Mouse (Mus musculus) neural tube, embryonic 15.5 days (tissue): ENCODE data around the gene Ank3. TPM values are rescaled to one million over a fixed set of nuclear protein-coding genes. Genes with fewer than 3 reads are reported as not detected.

ENCODE experiments used
- ATAC-seq: fragments of 200-750 bp; cut with Nextera tagmentation; 2 replicates; pipeline ENCODE4 v1.8.0; 2017; ENCODE audit warnings: mild to moderate bottlenecking, moderate TSS enrichment, moderate library complexity; ENCODE audit not compliant: low FRiP score
- H3K27ac ChIP-seq: fragments of 300-500 bp; sonication (generic); replicated peaks from 2 replicates; pipeline ENCODE4 v1.5.1; 2015; ENCODE audit warnings: mild to moderate bottlenecking, inconsistent platforms
- H3K27me3 ChIP-seq: fragments of 300-500 bp; sonication (generic); replicated peaks from 2 replicates; pipeline ENCODE4 v1.6.1; 2015; ENCODE audit warnings: inconsistent platforms
- H3K36me3 ChIP-seq: fragments of 300-500 bp; sonication (generic); 2 replicates; pipeline ENCODE4 v1.6.1; 2015; ENCODE audit warnings: inconsistent platforms
- H3K4me1 ChIP-seq: fragments of 300-500 bp; sonication (generic); 2 replicates; pipeline ENCODE4 v1.6.1; 2015; ENCODE audit warnings: inconsistent platforms
- H3K4me2 ChIP-seq: fragments of 300-500 bp; sonication (generic); 2 replicates; pipeline ENCODE4 v1.6.1; 2015; ENCODE audit warnings: inconsistent platforms, mild to moderate bottlenecking, moderate library complexity
- H3K4me3 ChIP-seq: fragments of 300-500 bp; sonication (generic); replicated peaks from 2 replicates; pipeline ENCODE4 v1.5.1; 2015; ENCODE audit warnings: mild to moderate bottlenecking, inconsistent platforms
- H3K9ac ChIP-seq: fragments of 300-500 bp; sonication (generic); replicated peaks from 2 replicates; pipeline ENCODE4 v1.6.1; 2015; ENCODE audit warnings: mild to moderate bottlenecking, inconsistent platforms
- H3K9me3 ChIP-seq: fragments of 300-500 bp; sonication (generic); replicated peaks from 2 replicates; pipeline ENCODE4 v1.6.1; 2016; ENCODE audit warnings: inconsistent platforms
- WGBS: fragments of 180-500 bp; shearing (Covaris S2); methylation state at CpG from one replicate; pipeline ENCODE4 v1.1.7; 2015; ENCODE audit warnings: mixed read lengths; 5-methylcytosine and 5-hydroxymethylcytosine counted together
- polyA plus RNA-seq: library from polyadenylated mRNA; unstranded; fragments of >200 nt; fragmentation: Nextera tagmentation; extraction: Ambion mirVana; gene quantifications from 2 replicates; pipeline ENCODE4 v1.2.1, GENCODE M21; 2015

The Ank3 gene
- polyA plus RNA-seq, 1 experiment from 2014 or later, result 89.5 TPM

DNA sequence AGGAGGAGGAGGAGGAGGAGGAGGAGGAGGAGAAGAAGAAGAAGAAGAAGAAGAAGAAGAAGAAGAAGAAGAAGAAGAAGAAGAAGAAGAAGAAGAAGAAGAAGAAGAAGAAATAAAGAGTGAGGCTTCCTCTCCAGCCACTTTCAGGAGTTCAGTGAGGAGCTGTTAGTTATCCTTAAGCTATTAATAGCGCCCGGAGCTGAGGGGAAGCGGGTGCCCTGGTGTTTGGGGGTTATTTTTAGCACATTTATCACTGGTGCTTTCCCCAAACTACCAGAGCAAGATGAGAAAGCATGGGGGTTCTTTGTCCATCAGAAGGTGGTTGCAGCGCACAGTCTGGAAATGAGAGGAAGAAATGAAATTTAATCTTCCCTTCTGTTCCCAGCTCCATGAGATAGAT lies 166.5 kb downstream of the Ank3 start:
- Histone ChIP-seq H3K27ac (no peak overlapping the region), H3K4me3 (no peak overlapping the region)

DNA sequence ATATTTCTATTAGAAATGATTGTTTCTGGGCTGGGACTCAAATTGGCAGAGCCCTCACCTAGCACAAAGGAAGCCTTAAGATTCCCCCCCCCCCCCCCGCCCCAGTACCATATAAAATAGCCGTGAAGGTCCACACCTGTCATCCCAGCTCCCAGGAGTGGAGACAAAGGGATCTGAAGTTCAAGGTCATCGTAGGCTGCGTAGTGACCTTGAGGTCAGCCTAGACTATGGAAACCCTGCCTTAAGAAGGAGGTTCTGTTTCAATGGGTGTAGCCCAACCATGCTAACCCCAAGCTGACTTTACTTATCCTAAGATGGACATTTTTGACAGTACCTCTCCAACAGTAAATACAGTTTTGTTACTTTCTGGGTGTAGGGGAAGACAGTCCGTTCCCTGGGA lies 170.4 kb downstream of the Ank3 start:
- ATAC-seq, result no peak
- Histone ChIP-seq H3K4me2 (no peak overlapping the region), H3K9ac (no peak overlapping the region), H3K4me3 (no peak overlapping the region), H3K36me3 (no peaks in the 10 kb centered on the region), H3K9me3 (no peaks in the 10 kb centered on the region), H3K27me3 (no peaks in the 10 kb centered on the region), H3K27ac (no peak overlapping the region), H3K4me1 (peaks cover 57% of the 10 kb centered on the region)
- 73% methylated on average over 5 of the region's 5 CpGs for WGBS

More for the DNA sequence above, 166.5 kb downstream of the Ank3 start:
- peaks cover 23% of the 10 kb centered on the region for H3K4me1 ChIP-seq
- H3K4me2 ChIP-seq, result no peak overlapping the region
- H3K9me3 ChIP-seq, result no peaks in the 10 kb centered on the region
- no peak overlapping the region for H3K9ac ChIP-seq
- H3K36me3 ChIP-seq, result no peaks in the 10 kb centered on the region
- 83% methylated on average over 4 of the region's 4 CpGs for WGBS
- H3K27me3 ChIP-seq, result no peaks in the 10 kb centered on the region
- no peak for ATAC-seq

DNA sequence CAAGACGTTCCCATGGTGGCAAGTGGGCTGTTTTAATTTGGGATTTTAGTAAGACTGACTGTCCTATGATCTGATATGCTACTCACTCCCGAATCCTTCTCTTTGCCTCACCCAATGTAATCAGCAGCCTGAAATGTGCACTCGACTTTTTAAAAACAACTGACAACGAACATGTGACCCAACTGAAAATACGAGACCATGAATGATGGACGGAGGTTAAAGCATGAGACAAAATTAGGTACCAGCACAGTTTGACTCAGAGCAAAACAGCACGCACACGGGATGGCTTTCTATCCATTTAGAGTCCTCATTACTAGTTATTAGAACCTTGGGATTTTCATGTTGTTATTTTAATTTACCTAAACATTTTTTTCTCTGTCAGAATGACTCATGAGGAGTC lies 171.2 kb downstream of the Ank3 start:
- Histone ChIP-seq H3K27ac (no peak overlapping the region), H3K9ac (no peak overlapping the region), H3K4me3 (no peak overlapping the region), H3K4me2 (no peak overlapping the region), H3K36me3 (no peaks in the 10 kb centered on the region), H3K27me3 (no peaks in the 10 kb centered on the region), H3K4me1 (peaks cover 65% of the 10 kb centered on the region), H3K9me3 (no peaks in the 10 kb centered on the region)
- no peak for ATAC-seq
- WGBS, result 38% methylated on average over 8 of the region's 8 CpGs

DNA sequence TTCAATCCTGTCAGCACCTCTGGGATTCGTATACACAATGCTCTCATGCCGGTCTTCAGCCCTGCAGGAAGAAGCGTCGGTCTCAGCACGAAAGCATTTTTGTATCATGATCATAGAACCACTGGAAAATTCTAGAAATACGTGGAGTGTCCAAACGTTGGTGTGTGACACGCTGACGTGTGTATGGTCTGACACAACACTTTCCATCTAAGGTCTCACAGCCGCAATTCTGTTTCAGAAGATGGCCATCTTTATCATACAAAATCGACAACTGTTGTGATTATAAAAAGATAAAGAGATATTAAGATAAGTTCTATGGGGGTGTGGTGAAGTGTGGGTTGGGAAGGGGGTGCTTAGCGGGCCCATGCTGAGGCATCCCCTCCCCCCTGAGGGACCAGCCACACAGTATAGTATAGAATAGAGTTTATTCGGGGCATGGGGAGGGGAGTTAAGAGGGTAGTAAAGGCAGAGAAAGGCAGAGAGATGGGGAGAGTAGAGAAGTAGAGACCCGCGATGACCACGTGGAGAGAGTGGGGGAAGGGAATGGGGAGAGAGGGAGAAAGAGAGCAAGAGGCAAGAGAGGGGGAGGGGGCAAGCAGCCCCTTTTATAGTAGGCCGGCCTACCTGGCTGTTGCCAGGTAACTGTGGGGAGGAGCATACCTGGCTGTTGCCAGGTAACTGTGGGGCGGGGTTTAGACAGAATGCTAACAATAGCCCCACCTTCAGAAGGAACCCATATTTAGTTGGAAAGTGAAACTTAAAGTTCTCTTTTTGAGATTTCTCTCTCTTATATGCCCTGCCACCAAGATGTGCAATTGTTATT lies 172.1 kb downstream of the Ank3 start:
- Histone ChIP-seq H3K4me1 (peaks cover 70% of the 10 kb centered on the region), H3K9ac (no peak overlapping the region), H3K9me3 (no peaks in the 10 kb centered on the region), H3K4me3 (peak overlapping the region; percentile 6; the same call in 1 of the 2 replicates), H3K27me3 (no peaks in the 10 kb centered on the region), H3K27ac (no peak overlapping the region), H3K4me2 (peak overlapping the region; percentile 49), H3K36me3 (no peaks in the 10 kb centered on the region)
- no peak for ATAC-seq
- WGBS, result 36% methylated on average over 18 of the region's 18 CpGs

DNA sequence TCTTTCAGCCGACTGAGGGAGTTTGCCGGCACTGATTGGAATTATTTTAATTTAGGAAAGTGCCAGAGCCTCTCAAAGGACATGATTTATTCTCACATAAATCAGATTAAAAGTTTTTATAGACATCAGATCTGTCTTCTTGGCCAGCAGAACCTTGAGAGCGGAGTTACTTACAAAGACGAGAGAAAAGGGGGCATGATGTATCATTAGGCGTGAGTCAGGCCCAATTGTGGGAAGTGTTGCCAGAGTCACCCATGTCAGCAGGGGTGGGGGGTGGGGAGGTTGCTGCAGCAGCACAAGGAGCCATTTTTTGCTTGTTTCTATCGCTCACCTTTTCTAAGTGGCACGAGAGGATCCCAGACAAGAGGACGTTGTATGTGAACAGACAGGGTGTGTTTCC lies 172.8 kb downstream of the Ank3 start:
- no peaks in the 10 kb centered on the region for H3K27me3 ChIP-seq
- H3K27ac ChIP-seq, result no peak overlapping the region
- H3K4me2 ChIP-seq, result peak overlapping the region; percentile 49
- peak overlapping the region; percentile 6 for H3K4me3 ChIP-seq
- H3K9ac ChIP-seq, result no peak overlapping the region
- H3K36me3 ChIP-seq, result no peaks in the 10 kb centered on the region
- H3K9me3 ChIP-seq, result no peaks in the 10 kb centered on the region
- peaks cover 74% of the 10 kb centered on the region for H3K4me1 ChIP-seq
- no peak for ATAC-seq
- 3% methylated on average over 8 of the region's 8 CpGs for WGBS

DNA sequence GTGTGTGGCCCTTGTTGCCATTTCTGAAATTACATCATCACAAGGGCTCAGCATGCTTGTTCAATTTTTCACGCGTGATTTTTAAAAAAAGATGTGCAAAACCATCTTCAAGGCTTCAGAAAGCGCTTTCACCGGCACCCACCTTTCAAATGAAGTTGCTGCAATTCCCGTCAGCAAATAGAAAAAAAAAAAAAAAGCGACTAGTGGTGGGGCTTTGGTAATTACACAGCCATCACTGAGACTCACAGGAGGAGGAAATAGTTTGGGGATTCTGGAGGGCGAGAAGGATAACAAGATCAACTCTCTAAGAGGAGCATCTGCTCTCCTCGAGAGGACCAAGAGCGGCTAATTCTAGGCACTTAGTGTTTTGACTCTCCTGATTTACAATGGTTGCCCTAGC lies 173.4 kb downstream of the Ank3 start:
- ATAC-seq, result no peak
- Histone ChIP-seq H3K9me3 (no peaks in the 10 kb centered on the region), H3K4me1 (peaks cover 76% of the 10 kb centered on the region), H3K36me3 (no peaks in the 10 kb centered on the region), H3K9ac (no peak overlapping the region), H3K27me3 (no peaks in the 10 kb centered on the region), H3K27ac (no peak overlapping the region), H3K4me3 (peak overlapping the region; percentile 6), H3K4me2 (peak overlapping the region; percentile 49)
- WGBS, result 2% methylated on average over 9 of the region's 9 CpGs

DNA sequence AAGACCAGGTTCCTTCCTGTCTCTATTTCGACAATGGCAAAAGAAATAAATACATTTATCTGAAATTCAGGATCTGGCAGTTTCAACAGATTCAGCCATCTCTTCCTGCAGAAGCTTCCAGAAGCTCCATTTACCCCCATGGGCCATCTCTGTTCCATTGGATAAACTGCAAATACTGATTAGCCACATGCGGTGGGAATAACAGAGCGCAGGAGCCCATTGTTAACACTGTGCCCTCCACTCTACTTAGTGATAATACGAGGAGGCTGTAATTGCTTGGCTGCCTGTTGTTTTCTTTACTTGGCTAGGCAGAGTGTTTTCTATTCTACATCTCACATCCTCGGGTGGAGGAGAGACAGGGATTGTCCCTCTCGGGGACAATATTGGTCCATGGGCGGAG lies 174.5 kb downstream of the Ank3 start:
- no peaks in the 10 kb centered on the region for H3K9me3 ChIP-seq
- no peak overlapping the region for H3K4me3 ChIP-seq
- peak overlapping the region; percentile 7; the same call in 1 of the 2 replicates for H3K4me2 ChIP-seq
- peak overlapping the region; percentile 46 for H3K27ac ChIP-seq
- H3K27me3 ChIP-seq, result no peaks in the 10 kb centered on the region
- 0 out of 2 replicates have a peak, but pooled peaks have one; percentile 19 for ATAC-seq
- peaks cover 78% of the 10 kb centered on the region for H3K4me1 ChIP-seq
- no peak overlapping the region for H3K9ac ChIP-seq
- no peaks in the 10 kb centered on the region for H3K36me3 ChIP-seq
- 16% methylated on average over 7 of the region's 7 CpGs for WGBS

DNA sequence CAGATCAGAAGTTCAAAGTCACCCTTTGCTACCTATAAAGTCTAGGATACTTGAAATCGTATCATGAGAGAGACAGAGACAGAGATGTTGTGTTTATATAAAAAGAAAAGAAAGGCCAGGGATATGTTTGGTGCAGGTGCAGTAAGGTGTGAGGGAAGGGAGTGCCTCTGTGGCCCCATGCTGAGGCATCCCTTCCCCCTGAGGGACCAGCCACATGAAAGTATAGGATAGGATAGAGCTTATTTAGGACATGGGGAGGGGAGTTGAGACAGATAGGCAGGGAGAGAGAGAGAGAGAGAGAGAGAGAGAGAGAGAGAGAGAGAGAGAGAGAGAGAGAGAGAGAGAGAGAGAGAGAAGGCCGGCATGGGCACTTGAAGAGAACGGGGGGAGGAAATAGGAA lies 175.2 kb downstream of the Ank3 start:
- H3K27ac ChIP-seq, result peak overlapping the region; percentile 60
- ATAC-seq, result no peak
- no peaks in the 10 kb centered on the region for H3K27me3 ChIP-seq
- peaks cover 77% of the 10 kb centered on the region for H3K4me1 ChIP-seq
- no peak overlapping the region for H3K4me3 ChIP-seq
- no peaks in the 10 kb centered on the region for H3K36me3 ChIP-seq
- no peak overlapping the region for H3K9ac ChIP-seq
- WGBS, result 14% methylated on average over 3 of the region's 3 CpGs
- H3K4me2 ChIP-seq, result peak overlapping the region; percentile 42
- H3K9me3 ChIP-seq, result no peaks in the 10 kb centered on the region

DNA sequence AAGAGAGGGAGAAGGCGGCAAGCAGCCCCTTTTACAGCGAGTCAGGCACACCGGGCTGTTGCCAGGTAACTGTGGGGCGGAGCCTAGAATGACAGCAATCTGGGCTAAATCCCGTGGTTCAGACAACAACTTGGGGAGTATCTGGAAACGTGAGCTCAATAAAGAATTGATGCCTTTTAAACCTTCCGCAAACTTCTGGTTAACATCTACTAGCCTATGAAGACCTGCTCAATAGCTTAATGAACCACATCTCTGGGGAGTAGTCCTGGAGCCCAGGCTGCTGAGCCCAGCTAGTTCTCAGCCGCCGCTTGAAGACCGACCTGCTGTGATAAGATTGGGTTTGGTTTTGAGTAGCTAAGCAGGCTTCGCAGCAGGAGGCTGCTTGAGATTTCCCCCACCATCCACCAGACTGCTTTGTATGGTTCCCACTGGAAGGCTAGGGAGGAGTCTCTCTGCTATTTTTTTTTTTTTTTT lies 175.7 kb downstream of the Ank3 start:
- peaks cover 74% of the 10 kb centered on the region for H3K4me1 ChIP-seq
- H3K27ac ChIP-seq, result peak overlapping the region; percentile 60
- H3K27me3 ChIP-seq, result no peaks in the 10 kb centered on the region
- H3K4me3 ChIP-seq, result no peak overlapping the region
- no peaks in the 10 kb centered on the region for H3K9me3 ChIP-seq
- peak; percentile 33; the same call in 1 of the 2 replicates for ATAC-seq
- H3K36me3 ChIP-seq, result no peaks in the 10 kb centered on the region
- 6% methylated on average over 11 of the region's 11 CpGs for WGBS
- H3K4me2 ChIP-seq, result peak overlapping the region; percentile 42
- no peak overlapping the region for H3K9ac ChIP-seq

DNA sequence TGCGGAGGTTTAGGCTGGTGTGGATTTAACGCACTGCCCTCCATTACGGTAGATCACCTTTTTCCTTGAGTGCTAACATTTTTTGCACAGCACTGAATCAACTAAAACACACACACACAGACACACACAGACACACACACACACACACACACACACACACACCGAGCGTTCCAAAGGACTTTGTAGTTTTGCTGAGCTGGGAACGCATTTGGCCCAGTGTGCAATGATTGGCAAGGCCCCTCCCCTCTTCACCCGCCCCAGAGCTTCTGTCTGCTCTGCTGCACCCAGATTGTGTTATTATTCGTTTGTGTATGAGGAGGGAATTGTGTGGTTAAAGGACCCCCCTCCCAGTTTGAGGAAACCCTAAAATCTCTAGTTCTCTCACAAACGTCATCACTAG lies 176.3 kb downstream of the Ank3 start:
- no peak for ATAC-seq
- Histone ChIP-seq H3K9ac (no peak overlapping the region), H3K9me3 (no peaks in the 10 kb centered on the region), H3K4me1 (peaks cover 71% of the 10 kb centered on the region), H3K27me3 (no peaks in the 10 kb centered on the region), H3K36me3 (no peaks in the 10 kb centered on the region), H3K4me2 (no peak overlapping the region), H3K4me3 (no peak overlapping the region), H3K27ac (no peak overlapping the region)
- WGBS, result 30% methylated on average over 9 of the region's 9 CpGs

DNA sequence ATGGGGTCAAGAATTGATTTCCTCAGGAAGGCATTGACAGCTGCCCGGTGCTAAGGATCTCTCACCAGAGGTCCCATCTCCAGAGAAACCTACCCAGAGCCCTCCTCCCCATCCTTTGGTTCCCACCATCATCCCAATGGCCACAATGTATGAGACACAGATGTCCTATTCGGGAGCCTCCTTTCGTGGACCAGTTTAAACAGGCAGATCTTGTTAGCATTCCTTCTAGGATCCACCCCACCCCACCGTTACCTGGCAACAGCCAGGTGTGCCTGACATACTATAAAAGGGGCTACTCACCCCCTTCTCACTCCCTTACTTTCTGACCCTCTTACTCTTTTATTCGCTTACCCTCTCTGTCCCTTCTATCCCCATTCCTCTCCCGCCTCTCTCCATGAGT lies 176.9 kb downstream of the Ank3 start:
- no peak overlapping the region for H3K4me2 ChIP-seq
- H3K4me1 ChIP-seq, result peaks cover 68% of the 10 kb centered on the region
- no peaks in the 10 kb centered on the region for H3K27me3 ChIP-seq
- H3K4me3 ChIP-seq, result no peak overlapping the region
- H3K27ac ChIP-seq, result no peak overlapping the region
- WGBS, result 69% methylated on average over 6 of the region's 6 CpGs
- H3K9me3 ChIP-seq, result no peaks in the 10 kb centered on the region
- no peak for ATAC-seq
- H3K9ac ChIP-seq, result no peak overlapping the region
- no peaks in the 10 kb centered on the region for H3K36me3 ChIP-seq

DNA sequence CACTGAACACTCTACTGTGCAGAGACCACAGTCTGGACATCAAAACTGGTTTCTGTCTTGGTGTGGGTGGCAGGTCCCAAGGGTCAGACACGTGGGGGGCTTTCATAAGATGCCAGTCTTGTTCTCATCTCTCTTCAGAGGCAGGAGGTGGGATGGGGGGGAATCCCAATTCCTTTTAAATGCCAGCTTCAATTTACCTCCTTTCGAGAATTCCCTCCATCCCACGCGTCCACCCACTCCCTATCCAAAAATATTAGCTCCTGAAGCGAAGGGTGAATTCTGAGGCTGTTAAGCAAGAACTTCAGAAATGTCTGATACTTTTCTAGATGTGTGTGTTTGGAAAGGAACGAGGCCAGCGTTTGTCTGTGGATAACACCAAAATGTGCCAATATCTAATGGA lies 177.7 kb downstream of the Ank3 start:
- H3K36me3 ChIP-seq, result no peaks in the 10 kb centered on the region
- no peaks in the 10 kb centered on the region for H3K27me3 ChIP-seq
- H3K4me1 ChIP-seq, result peaks cover 60% of the 10 kb centered on the region
- H3K9ac ChIP-seq, result no peak overlapping the region
- no peak overlapping the region for H3K27ac ChIP-seq
- no peak overlapping the region for H3K4me3 ChIP-seq
- no peak for ATAC-seq
- 88% methylated on average over 7 of the region's 7 CpGs for WGBS
- H3K4me2 ChIP-seq, result no peak overlapping the region
- no peaks in the 10 kb centered on the region for H3K9me3 ChIP-seq
